Mouse (Mus musculus) adrenal gland, postnatal 36 days (tissue): ENCODE measurements around the gene Ank3. TPM values are rescaled to one million over a fixed set of nuclear protein-coding genes. Genes with fewer than 3 reads are reported as not detected.

Experiments
- DNase-seq, 2 experiments: peaks; one replicate each; pipeline ENCODE4 v3.0.0; 2021; ENCODE audit warnings: mixed read lengths in 1 of 2
- total RNA-seq, 2 experiments: library from RNA; stranded (reverse); gene quantifications; 2 replicates each; pipeline ENCODE4 v1.2.3; 2021

Ank3 gene
- total RNA-seq, 2 experiments from 2014 or later: 10.4 to 13.6 TPM

- DNase-seq: no peak
Observed at GRCm38 (mm10) chr10:69720899-69721490, 322.4 kb downstream of the Ank3 start.

DNA sequence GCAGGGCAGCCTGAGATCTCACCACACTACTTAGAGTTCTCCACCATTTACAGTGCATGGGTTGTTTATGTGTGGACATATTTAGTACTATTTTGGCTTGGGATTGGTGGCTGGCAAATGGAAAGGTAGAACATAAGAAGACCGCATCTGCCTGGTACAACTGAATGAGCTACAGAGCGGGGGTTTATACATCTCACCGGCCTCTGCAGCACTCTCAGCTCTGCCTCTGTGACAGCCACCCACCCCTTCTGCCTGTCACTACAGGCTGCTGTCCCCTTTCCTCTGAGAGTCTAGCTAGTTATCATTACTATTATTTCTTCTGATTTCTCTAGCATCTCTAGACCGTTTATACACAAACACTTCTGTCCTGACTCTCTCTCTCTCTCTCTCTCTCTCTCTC is 325.6 kb downstream of the Ank3 start:
- no peak for DNase-seq

DNA sequence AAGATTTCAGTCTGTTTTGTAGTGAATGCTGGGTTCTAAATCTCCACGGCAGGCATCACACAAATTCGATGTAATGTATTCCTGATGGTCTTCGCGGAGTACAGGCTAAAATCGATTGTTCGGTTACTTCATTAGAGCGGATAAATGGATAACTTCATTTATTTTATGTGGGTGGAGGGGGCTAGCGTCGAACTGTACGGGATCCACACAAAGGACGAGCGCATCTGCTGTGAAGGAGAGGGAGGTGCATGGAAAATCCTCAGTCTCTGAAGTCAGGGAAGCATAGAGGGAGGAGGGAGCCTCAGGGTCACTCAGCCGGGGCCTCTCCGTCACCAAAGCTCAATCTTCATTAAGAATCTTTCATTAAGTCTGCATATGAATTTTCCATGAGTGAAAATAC is 326.5 kb downstream of the Ank3 start:
- DNase-seq: no peak

- DNase-seq: no peak
Observed at GRCm38 (mm10) chr10:69726265-69726664, 327.7 kb downstream of the Ank3 start.

DNA sequence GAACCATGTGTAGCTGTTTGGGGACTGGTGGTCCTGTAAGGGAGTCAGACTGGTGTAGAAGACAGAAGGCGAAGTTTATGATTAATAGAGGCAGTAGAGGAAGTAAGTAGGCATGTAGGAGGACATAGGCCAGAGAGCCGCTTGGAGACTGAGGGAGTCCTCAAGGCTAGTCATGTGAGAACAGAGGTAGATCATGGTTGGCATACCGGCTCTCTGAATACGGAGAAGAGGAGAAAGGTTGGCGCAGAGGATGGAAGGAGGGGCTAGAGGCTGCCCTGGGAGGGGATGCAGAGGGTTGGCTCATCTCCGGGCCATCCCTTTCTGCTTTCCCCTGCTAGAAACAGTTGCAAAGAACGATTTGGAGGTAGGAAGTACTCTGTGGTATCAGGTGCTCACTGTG is 328.2 kb downstream of the Ank3 start:
- no peak for DNase-seq

GRCm38 (mm10) chr10:69728876-69729275 is 330.3 kb downstream of the Ank3 start:
- no peak for DNase-seq

GRCm38 (mm10) chr10:69730351-69730871 is 331.8 kb downstream of the Ank3 start:
- DNase-seq: no peak

DNA sequence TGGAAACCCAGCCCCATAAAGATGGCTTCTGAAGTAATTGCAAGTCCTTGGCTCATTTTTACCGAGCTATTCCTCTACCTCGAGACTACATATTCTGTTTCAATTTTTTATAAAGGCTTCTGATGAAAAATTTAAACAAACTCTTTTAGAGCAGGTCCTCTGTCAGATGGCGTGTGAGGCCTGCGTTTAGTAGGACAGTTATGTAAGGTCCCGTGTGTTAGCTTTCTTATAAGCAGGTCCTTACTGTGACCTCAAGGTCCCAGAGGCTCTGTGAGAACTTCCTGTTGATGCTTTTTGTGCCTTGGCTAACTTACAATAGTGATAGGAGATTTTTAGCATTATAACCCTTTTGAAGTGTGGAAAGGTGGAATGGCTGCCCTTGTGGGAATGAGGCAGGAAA is 332.8 kb downstream of the Ank3 start:
- no peak for DNase-seq

GRCm38 (mm10) chr10:69731863-69732262 is 333.3 kb downstream of the Ank3 start:
- no peak for DNase-seq

- DNase-seq: no peak
Observed at GRCm38 (mm10) chr10:69736241-69736640, 337.7 kb downstream of the Ank3 start.

- DNase-seq: no peak
Observed at GRCm38 (mm10) chr10:69738741-69739271, 340.2 kb downstream of the Ank3 start.

- DNase-seq: no peak
Observed at GRCm38 (mm10) chr10:69742528-69742927, 344.0 kb downstream of the Ank3 start.

GRCm38 (mm10) chr10:69744181-69744580 is 345.6 kb downstream of the Ank3 start:
- no peak for DNase-seq

- DNase-seq: no peak
Observed at GRCm38 (mm10) chr10:69744871-69745270, 346.3 kb downstream of the Ank3 start.

- DNase-seq: no peak
Observed at GRCm38 (mm10) chr10:69746322-69746721, 347.7 kb downstream of the Ank3 start.

DNA sequence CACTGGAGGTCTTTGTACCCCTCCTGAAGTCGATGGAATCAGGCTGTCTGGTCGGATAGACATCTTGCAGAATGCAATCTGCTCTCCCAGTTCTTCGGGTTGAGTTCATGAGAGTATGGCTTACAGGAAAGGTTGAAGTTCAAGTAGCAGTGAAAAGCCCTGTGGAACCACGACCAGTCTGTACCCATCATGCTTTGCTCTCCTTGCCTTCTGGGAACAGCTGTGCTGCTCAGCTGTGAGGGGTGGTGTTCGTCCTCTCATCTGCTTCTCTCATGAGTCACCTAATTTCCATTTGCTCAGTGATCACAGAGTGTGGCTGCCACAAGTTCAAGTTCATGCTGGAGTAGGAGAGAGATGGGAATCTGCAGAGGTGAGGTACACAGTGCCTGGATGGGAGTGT is 348.2 kb downstream of the Ank3 start:
- DNase-seq: no peak

DNA sequence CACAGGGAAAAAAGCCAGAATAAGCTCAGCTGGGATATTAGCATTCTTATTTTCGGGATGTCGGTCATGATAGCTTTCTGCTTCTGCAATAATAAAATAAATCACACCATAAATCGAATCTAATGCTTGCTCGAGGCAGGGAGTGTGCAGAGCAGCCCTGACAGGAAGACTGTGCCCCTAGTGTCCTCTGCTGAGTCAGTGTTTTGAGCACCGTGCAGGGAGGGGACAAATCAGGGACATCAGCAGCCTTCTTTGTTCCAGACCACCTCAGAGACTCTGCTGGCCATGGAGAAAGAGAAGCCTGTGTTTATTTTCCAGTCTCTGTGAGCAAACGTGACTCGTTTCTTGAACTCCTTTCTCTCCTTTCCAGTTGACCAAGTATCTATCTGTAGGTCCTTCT is 352.8 kb downstream of the Ank3 start:
- peak in 1 of 2 experiments; percentile 4 for DNase-seq

DNA sequence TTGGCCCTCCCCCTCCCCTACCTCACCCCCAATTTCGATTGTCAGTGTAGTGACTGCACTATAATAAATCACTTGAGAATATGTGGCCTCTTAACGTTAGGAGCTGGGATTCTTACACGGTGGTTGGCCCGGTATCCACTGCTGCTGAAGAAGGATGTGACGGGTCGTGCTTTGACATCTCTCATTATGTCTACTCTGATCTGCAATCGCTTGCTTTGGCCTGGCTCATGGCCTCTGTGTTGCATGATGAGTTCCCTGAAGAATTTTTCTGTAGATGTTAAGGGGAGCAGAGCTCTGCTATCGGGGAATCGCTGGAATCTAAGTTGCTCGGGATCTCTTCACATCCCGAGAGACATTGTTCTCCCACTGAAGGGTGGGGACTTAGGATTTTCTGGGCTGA is 354.9 kb downstream of the Ank3 start:
- DNase-seq: peak; percentile 75 to 82

DNA sequence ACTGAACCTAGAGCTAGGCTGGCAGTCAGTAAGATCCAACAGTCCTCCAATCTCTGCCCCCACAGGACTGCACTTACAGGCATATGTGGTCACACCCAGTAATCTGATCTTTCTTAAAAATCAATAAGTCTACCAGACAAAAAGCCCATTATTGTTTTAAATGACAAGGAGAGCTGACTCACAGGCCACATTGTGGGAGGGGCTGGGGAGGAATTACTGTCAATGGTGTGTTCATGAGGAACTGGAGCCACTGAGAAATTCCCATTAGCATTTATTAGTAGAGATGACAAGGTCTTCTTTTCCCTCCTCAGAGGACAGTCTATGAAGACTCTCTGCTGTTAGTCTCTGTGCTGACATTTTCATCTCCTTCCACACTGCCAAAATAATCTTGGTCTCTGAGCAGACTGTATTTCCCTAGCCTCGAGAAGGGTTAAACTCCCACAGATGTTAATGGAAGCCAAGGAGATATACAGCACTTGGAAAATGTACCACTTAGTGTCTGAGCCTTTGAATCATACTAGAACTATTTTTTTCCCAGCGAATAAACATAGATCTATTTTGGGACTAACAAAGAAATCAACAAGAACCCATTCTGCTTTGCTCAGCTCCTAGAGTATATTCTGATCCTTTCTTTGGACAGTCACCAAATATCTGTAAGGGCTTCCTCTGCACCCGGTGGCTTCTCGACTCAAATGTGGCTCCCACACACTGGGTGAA is 358.5 kb downstream of the Ank3 start:
- DNase-seq: peak; percentile 26 to 37

DNA sequence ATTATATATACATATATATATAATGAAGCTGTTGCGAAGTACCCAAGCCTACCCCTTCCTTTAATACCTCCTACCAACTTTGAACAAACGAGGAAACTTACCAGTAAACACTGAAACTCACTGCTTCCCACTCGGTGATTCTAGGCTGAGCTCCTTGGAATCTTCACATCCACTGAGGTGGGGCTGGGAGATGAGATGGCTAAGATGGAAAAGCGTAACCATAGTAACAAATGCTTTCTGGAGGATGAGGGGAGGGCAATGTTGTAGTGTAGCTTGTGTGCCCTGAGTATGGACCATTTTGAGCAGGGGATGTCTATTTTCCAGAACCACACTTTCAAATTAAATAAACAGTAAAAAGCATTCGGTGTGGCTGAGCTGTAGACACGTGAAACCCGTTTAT is 364.4 kb downstream of the Ank3 start:
- DNase-seq: no peak

DNA sequence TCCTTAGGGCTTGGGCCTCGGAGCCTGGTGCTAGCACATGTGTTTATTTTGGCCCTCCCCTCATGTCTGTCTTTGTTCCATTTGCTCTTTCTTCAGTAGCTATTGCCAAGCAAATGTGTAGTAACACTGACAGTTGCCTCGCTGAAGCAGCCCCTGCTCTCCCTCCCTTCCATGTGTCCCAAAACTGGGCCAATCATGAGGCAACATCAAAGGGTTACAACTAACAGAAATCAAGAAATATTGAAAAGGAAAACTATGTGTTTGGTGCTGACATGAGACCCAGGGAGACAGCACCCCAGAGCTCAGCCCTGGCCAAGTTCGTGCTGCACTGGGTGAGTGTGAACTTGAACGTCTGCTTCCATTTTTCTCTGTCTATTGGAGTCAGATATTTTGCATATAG is 365.8 kb downstream of the Ank3 start:
- no peak for DNase-seq

DNA sequence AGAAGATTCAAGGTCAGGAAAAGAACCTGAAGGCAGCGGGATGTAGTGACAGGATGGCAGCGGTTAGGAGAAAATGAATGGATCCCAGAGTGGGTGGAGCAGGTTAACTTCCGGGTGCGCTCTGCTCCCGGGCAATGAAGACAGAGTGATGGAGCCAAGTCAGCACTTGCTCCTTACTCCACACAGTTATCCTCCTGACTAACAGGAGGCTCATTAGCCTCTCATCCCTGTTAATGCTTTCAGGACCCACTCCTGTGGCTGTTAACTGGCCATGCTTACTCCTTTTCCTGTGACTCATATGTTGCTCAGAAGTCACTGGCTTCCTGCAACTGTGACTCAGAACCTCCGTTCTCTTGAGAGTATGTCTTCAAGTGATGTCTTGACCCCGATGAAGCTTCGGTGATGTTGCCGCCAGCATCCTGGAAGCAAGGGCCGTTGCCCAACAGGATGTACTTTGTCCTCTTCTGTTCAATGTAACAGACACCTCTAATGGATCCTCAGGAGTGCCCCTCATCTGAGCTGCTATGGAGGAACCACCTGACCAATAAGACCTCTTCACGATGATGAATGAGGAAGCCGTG is 378.6 kb downstream of the Ank3 start:
- DNase-seq: no peak

- DNase-seq: no peak
Observed at GRCm38 (mm10) chr10:69777736-69778135, 379.2 kb downstream of the Ank3 start.
